Mouse (Mus musculus) left cerebral cortex, postnatal 25 days (tissue): ENCODE results near the gene Kif2a. TPM values are rescaled to one million over a fixed set of nuclear protein-coding genes. Genes with fewer than 3 reads are reported as not detected.
"Not testable (repeated sequence)": the region's sequence is repeated elsewhere in the genome, so short reads cannot be mapped to it uniquely, and the experiment has no call there.

Experiments
- DNase-seq, 2 experiments: peaks; one replicate each; pipeline ENCODE4 v3.0.0; 2022; ENCODE audit warnings: low spot score in 2 of 2, mixed read lengths in 1 of 2
- intact Hi-C: fragments of 180-260 bp; cut with DNase I; formaldehyde crosslinking; loops from one replicate; pipeline ENCODE4 v1.15.1; 2025
- total RNA-seq, 2 experiments: library from RNA; stranded (reverse); gene quantifications; 2 replicates each; pipeline ENCODE4 v1.2.3; 2021

Kif2a gene
- total RNA-seq, 2 experiments from 2014 or later, result 97.7 to 111 TPM

GRCm38 (mm10) chr13:106941211-106941976 lies 80.5 kb downstream of the Kif2a start:
- intact Hi-C loops, result no loop called here
- no peak for DNase-seq

- intact Hi-C loops, result loop anchor here (5.0 kb wide), 1 partner anchor 165 kb away; no protein-coding TSS in a partner anchor
- no peak for DNase-seq
Measured at GRCm38 (mm10) chr13:106937138-106937472, 84.8 kb downstream of the Kif2a start.

- intact Hi-C loops, result loop anchor here (5.0 kb wide), 1 partner anchor 166 kb away; no protein-coding TSS in a partner anchor
Measured at GRCm38 (mm10) chr13:106936256-106937137, 85.4 kb downstream of the Kif2a start, which contains the start of gene Ipo11. Gene Ipo11, minus strand, starts transcription at chr13:106936958.

GRCm38 (mm10) chr13:106935871-106936255 lies 86.1 kb downstream of the Kif2a start:
- intact Hi-C loops, result loop anchor here (5.0 kb wide), 1 partner anchor 166 kb away; no protein-coding TSS in a partner anchor
- no peak for DNase-seq

More at GRCm38 (mm10) chr13:106936256-106937137, 85.4 kb downstream of the Kif2a start, which contains the start of gene Ipo11:
- DNase-seq, result peak; percentile 89 to 96

- intact Hi-C loops, result no loop called here
- no peak for DNase-seq
Measured at GRCm38 (mm10) chr13:106929201-106929600, 92.7 kb downstream of the Kif2a start.

GRCm38 (mm10) chr13:106928296-106928695 lies 93.6 kb downstream of the Kif2a start:
- no peak for DNase-seq
- intact Hi-C loops, result no loop called here

GRCm38 (mm10) chr13:106925921-106926320 lies 96.0 kb downstream of the Kif2a start:
- DNase-seq, intact Hi-C loops: not testable (repeated sequence)

- DNase-seq, result peak in 1 of 2 experiments; percentile 54
- intact Hi-C loops, result loop anchor here (2.0 to 10.0 kb wide), 2 partner anchors 1476 to 1654 kb away; partner anchors contain the start of gene Htr1a
Measured at GRCm38 (mm10) chr13:106918322-106919050, 103.4 kb downstream of the Kif2a start.

GRCm38 (mm10) chr13:106913125-106913736 lies 108.7 kb downstream of the Kif2a start:
- intact Hi-C loops, result loop anchor here (10.0 kb wide), 1 partner anchor 1648 kb away; no protein-coding TSS in a partner anchor

GRCm38 (mm10) chr13:106910096-106910495 lies 111.8 kb downstream of the Kif2a start:
- no peak for DNase-seq
- intact Hi-C loops, result loop anchor here (10.0 kb wide), 1 partner anchor 1645 kb away; no protein-coding TSS in a partner anchor

More at GRCm38 (mm10) chr13:106913125-106913736, 108.7 kb downstream of the Kif2a start:
- DNase-seq, result no peak

Other genes starting within 250 kb of the Kif2a start
- gene Ipo11, start 85.2 kb downstream of the Kif2a start, total RNA-seq, result 10 to 100 TPM; 56.9 to 58.8 TPM
- gene Dimt1, start 75.0 kb downstream of the Kif2a start, total RNA-seq, result 10 to 100 TPM; 23.3 to 23.4 TPM